Mouse (Mus musculus) E14TG2a.4 (cell line): ENCODE data around the gene Rab40c.

Experiments
- CTCF ChIP-seq: conservative IDR thresholded peaks from 2 replicates; pipeline ENCODE4 v1.5.1; 2014; ENCODE audit warnings: low read length
- NANOG ChIP-seq: IDR thresholded peaks from 2 replicates; pipeline ENCODE4 v1.6.1; 2014; ENCODE audit warnings: borderline replicate concordance, low read length, mixed read lengths
- POU5F1 ChIP-seq: IDR thresholded peaks from 2 replicates; pipeline ENCODE4 v1.6.1; 2014; ENCODE audit warnings: low read length, borderline replicate concordance

- TF ChIP-seq CTCF (no peak), POU5F1 (no peak), NANOG (no peak)
Observed at GRCm38 (mm10) chr17:25880913-25881641, 38.5 kb downstream of the Rab40c start.
